In the genomic region with DNA sequence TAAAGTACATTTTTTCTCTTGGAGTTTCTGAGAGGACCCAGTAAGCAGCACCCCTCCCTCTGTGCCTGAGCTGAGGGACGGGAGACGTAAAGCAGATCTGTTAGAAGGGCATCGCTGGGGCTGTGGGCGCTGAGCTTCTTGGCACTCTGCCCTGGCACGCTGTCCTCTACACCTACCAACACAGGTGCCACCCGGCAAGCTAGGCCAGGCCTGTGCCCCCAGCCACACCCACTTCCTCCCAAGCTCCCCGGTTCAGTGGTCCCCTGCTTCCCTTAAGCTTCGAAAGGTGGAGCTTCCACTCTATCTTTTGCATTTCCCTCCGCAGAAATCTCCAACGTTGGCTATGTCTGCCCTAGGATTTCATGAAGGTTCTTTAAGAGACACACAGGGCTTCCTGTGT, we compare ENCODE assay signal across 29 mouse cellular contexts. TPM values are rescaled to one million over a fixed set of nuclear protein-coding genes. Genes with fewer than 3 reads are reported as not detected.
DNase-seq lines count a peak whose midpoint lies in the region; ATAC-seq and TF ChIP-seq lines count a peak whose summit lies in the region.
"Had no signal": no experiment of that assay in that cellular context is flagged by ENCODE, and none has a peak within 500 bp of the region (broad histone marks: within the 10 kb centered on the region; RNA-seq: fewer than 3 reads in every experiment).

No protein-coding gene starts in this region.

- peak; percentile 85 for DNase-seq in heart, adult 11 months
- DNase-seq in heart, embryonic 10.5 days (ENCODE audit: low spot score), result no peak
- peak; percentile 41 to 45 for DNase-seq in spleen, adult 18-20 months
- no peak for DNase-seq in spleen, adult 12 weeks (ENCODE audit: low spot score)
- DNase-seq in spleen, adult 2 months (ENCODE audit: low read depth in 1 of 2, low spot score in 2 of 2), result peak in 1 of 2 experiments; percentile 60
- DNase-seq in splenic B cell, adult 2 months (ENCODE audit: low read depth, low spot score), result peak; percentile 60
- no peak for DNase-seq in right cerebral cortex, postnatal 14 days
- DNase-seq: adrenal gland, adult 8-10 months; adrenal gland, postnatal 14 days; adrenal gland, postnatal 36 days; cerebellum, adult 11-12 months; cerebellum, adult 2 months; cerebellum, adult 9-10 months; cerebellum, postnatal 10 days; cerebellum, postnatal 36 days; embryo, embryonic 11 days had no signal

- H3K4me1 ChIP-seq in heart, embryonic 10.5 days, result peaks cover 15% of the 10 kb centered on the region
- peaks cover 6% of the 10 kb centered on the region; the same call in 1 of the 2 replicates for H3K4me1 ChIP-seq in spleen, adult 2 months (ENCODE audit: control insufficient read depth, insufficient read depth, insufficient read length)
- H3K4me1 ChIP-seq in liver, embryonic 12.5 days, result peaks cover 25% of the 10 kb centered on the region

- no peak for TF ChIP-seq POLR2A in spleen, adult 2 months (IDR thresholded peaks at IDR 0.05; ENCODE audit: low read depth, low read length)

- H3K4me2 ChIP-seq in liver, embryonic 12.5 days, result no peak overlapping the region
- H3K4me2 ChIP-seq: embryonic facial prominence, embryonic 13.5 days; embryonic facial prominence, embryonic 15.5 days; forebrain, embryonic 12.5 days had no signal

- no peak for ATAC-seq in liver, embryonic 12.5 days
- ATAC-seq: activated CD4-positive, CD25-positive, alpha-beta regulatory T cell, adult 4 months; CD4-positive, CD25-positive, alpha-beta regulatory T cell, adult 4 months; forebrain, embryonic 14.5 days; forebrain, embryonic 16.5 days; Patski had no signal

- H3K27ac ChIP-seq in heart, embryonic 10.5 days, result no peak overlapping the region
- H3K27ac ChIP-seq in spleen, adult 2 months (ENCODE audit: insufficient read depth, low read length), result 0 out of 2 replicates have a peak overlapping the region, but pooled peaks have one; percentile 4
- no peak overlapping the region for H3K27ac ChIP-seq in liver, embryonic 12.5 days
- H3K27ac ChIP-seq: embryonic facial prominence, embryonic 13.5 days; embryonic facial prominence, embryonic 15.5 days; forebrain, embryonic 10.5 days; forebrain, embryonic 12.5 days had no signal

- TF ChIP-seq CTCF in spleen, adult 2 months (IDR thresholded peaks at IDR 0.05; ENCODE audit: extremely low read depth, insufficient read depth, insufficient read length, insufficient replicate concordance), result no peak

- H3K9me3 ChIP-seq in heart, embryonic 10.5 days, result no peaks in the 10 kb centered on the region
- no peaks in the 10 kb centered on the region for H3K9me3 ChIP-seq in liver, embryonic 12.5 days (replicated peaks)
- H3K9me3 ChIP-seq: embryonic facial prominence, embryonic 13.5 days; embryonic facial prominence, embryonic 15.5 days; forebrain, embryonic 10.5 days; forebrain, embryonic 12.5 days; G1E had no signal

- H3K4me3 ChIP-seq in heart, embryonic 10.5 days, result no peak overlapping the region
- H3K4me3 ChIP-seq in spleen, adult 2 months (ENCODE audit: extremely low read depth, insufficient read depth, insufficient read length), result no peak overlapping the region
- no peak overlapping the region for H3K4me3 ChIP-seq in liver, embryonic 12.5 days
- H3K4me3 ChIP-seq: embryonic facial prominence, embryonic 13.5 days; embryonic facial prominence, embryonic 15.5 days; erythroblast, embryonic 14.5 days; forebrain, embryonic 10.5 days; forebrain, embryonic 12.5 days had no signal

- H3K27me3 ChIP-seq in heart, embryonic 10.5 days (ENCODE audit: insufficient read depth, poor library complexity, severe bottlenecking), result no peaks in the 10 kb centered on the region
- no peaks in the 10 kb centered on the region for H3K27me3 ChIP-seq in spleen, adult 2 months (ENCODE audit: control insufficient read depth, insufficient read depth, low read length)
- no peaks in the 10 kb centered on the region for H3K27me3 ChIP-seq in splenic B cell, adult 2 months (ENCODE audit: control insufficient read depth, insufficient read depth, low read length, poor library complexity, severe bottlenecking)
- H3K27me3 ChIP-seq in liver, embryonic 12.5 days (replicated peaks), result no peaks in the 10 kb centered on the region
- H3K27me3 ChIP-seq: CH12.LX; embryonic facial prominence, embryonic 13.5 days; embryonic facial prominence, embryonic 15.5 days; forebrain, embryonic 12.5 days; Patski had no signal

- 93% methylated on average over 10 of the region's 10 CpGs for WGBS in heart, embryonic 10.5 days
- WGBS in spleen, adult 2 months, result 28% methylated on average over 10 of the region's 10 CpGs
- 83% methylated on average over 10 of the region's 10 CpGs for WGBS in liver, embryonic 12.5 days (ENCODE audit: insufficient replicate concordance)

- peaks cover 52% of the 10 kb centered on the region for H3K36me3 ChIP-seq in heart, embryonic 10.5 days
- H3K36me3 ChIP-seq in spleen, adult 2 months (ENCODE audit: control insufficient read depth, insufficient read depth, low read length), result peaks cover 15% of the 10 kb centered on the region
- H3K36me3 ChIP-seq in splenic B cell, adult 2 months (ENCODE audit: control insufficient read depth, insufficient read depth, low read length, poor library complexity, severe bottlenecking), result peaks cover 5% of the 10 kb centered on the region; the same call in 1 of the 2 replicates
- H3K36me3 ChIP-seq in liver, embryonic 12.5 days, result peaks cover 55% of the 10 kb centered on the region

- no peak overlapping the region for H3K9ac ChIP-seq in liver, embryonic 12.5 days
- H3K9ac ChIP-seq: embryonic facial prominence, embryonic 13.5 days; embryonic facial prominence, embryonic 15.5 days; forebrain, embryonic 12.5 days had no signal

RNA-seq across cellular contexts. Expression of gene Cep104, which starts 4.2 kb away (rescaled TPM):
- polyA plus RNA-seq in heart, embryonic 10.5 days (2016; fragmentation: Nextera tagmentation; extraction: Ambion mirVana), result 15.8 and 17.7 TPM in 2 replicates
- polyA plus RNA-seq in spleen, adult 2 months (2012; rRNA removed), result 8.6 and 9.6 TPM in 2 replicates
- 11.9 and 12.0 TPM in 2 replicates for polyA plus RNA-seq in liver, embryonic 12.5 days (2016; fragmentation: Nextera tagmentation; extraction: Ambion mirVana)

RNA-seq across cellular contexts. Expression of gene Dffb, which starts 4.3 kb away (rescaled TPM):
- polyA plus RNA-seq in heart, embryonic 10.5 days (2016; fragmentation: Nextera tagmentation; extraction: Ambion mirVana), result 7.8 and 9.3 TPM in 2 replicates
- 23.1 and 33.5 TPM in 2 replicates for polyA plus RNA-seq in spleen, adult 2 months (2012; rRNA removed)
- polyA plus RNA-seq in liver, embryonic 12.5 days (2016; fragmentation: Nextera tagmentation; extraction: Ambion mirVana), result 11.6 and 12.4 TPM in 2 replicates

RNA-seq across cellular contexts. Expression of gene A430005L14Rik, which starts 22.2 kb away (rescaled TPM):
- polyA plus RNA-seq in heart, embryonic 10.5 days (2016; fragmentation: Nextera tagmentation; extraction: Ambion mirVana), result 65.1 and 85.6 TPM in 2 replicates
- polyA plus RNA-seq in spleen, adult 2 months (2012; rRNA removed), result 26.6 and 33.8 TPM in 2 replicates
- 74.4 and 75.3 TPM in 2 replicates for polyA plus RNA-seq in liver, embryonic 12.5 days (2016; fragmentation: Nextera tagmentation; extraction: Ambion mirVana)

RNA-seq across cellular contexts. Expression of gene Lrrc47, which starts 32.3 kb away (rescaled TPM):
- polyA plus RNA-seq in heart, embryonic 10.5 days (2016; fragmentation: Nextera tagmentation; extraction: Ambion mirVana), result 18.5 and 27.0 TPM in 2 replicates
- 47.2 and 71.0 TPM in 2 replicates for polyA plus RNA-seq in spleen, adult 2 months (2012; rRNA removed)
- polyA plus RNA-seq in liver, embryonic 12.5 days (2016; fragmentation: Nextera tagmentation; extraction: Ambion mirVana), result 36.0 and 38.6 TPM in 2 replicates

RNA-seq across cellular contexts. Expression of gene Smim1, which starts 46.8 kb away (rescaled TPM):
- 120 and 132 TPM in 2 replicates for polyA plus RNA-seq in heart, embryonic 10.5 days (2016; fragmentation: Nextera tagmentation; extraction: Ambion mirVana)
- 30.5 and 36.3 TPM in 2 replicates for polyA plus RNA-seq in spleen, adult 2 months (2012; rRNA removed)
- polyA plus RNA-seq in liver, embryonic 12.5 days (2016; fragmentation: Nextera tagmentation; extraction: Ambion mirVana), result 440 and 457 TPM in 2 replicates

Comparison
In these comparisons a context has a peak if more than half of its experiments do, and no peak if none do; other contexts are left out.
1. DNase-seq: peak in heart, adult 11 months (single experiment), spleen, adult 18-20 months (2 of 2) and splenic B cell, adult 2 months (single experiment); none in heart, embryonic 10.5 days (single experiment), spleen, adult 12 weeks (single experiment) and right cerebral cortex, postnatal 14 days (single experiment).